Mouse (Mus musculus) thymus, adult 2 months (tissue): ENCODE measurements around the gene Ctsk. TPM values are rescaled to one million over a fixed set of nuclear protein-coding genes. Genes with fewer than 3 reads are reported as not detected.

Experiments used
- DNase-seq: peaks from one replicate; pipeline ENCODE4 v3.0.0; 2021
- H3K27ac ChIP-seq: fragments of 200-500 bp; 2 replicates; pipeline ENCODE4 v1.5.1; 2012; ENCODE audit warnings: low read length, control low read depth; ENCODE audit not compliant: control insufficient read depth, insufficient read depth
- H3K27me3 ChIP-seq: fragments of 200-500 bp; 2 replicates; pipeline ENCODE4 v1.6.1; 2012; ENCODE audit warnings: mild to moderate bottlenecking, low read length, moderate library complexity, mixed read lengths; ENCODE audit not compliant: control insufficient read depth, insufficient read depth
- H3K36me3 ChIP-seq: fragments of 200-500 bp; 2 replicates; pipeline ENCODE4 v1.6.1; 2012; ENCODE audit warnings: mild to moderate bottlenecking, low read length, moderate library complexity; ENCODE audit not compliant: control insufficient read depth, insufficient read depth
- H3K4me1 ChIP-seq: fragments of 200-500 bp; replicated peaks from 2 replicates; pipeline ENCODE4 v1.6.1; 2012; ENCODE audit warnings: low read length; ENCODE audit not compliant: control insufficient read depth, insufficient read depth
- H3K4me3 ChIP-seq: fragments of 200-500 bp; 2 replicates; pipeline ENCODE4 v1.5.1; 2012; ENCODE audit warnings: mild to moderate bottlenecking, low read length, control low read depth, moderate library complexity; ENCODE audit not compliant: control insufficient read depth, insufficient read depth
- CTCF ChIP-seq: fragments of 200-500 bp; IDR thresholded peaks from 2 replicates; pipeline ENCODE4 v1.5.1; 2012; ENCODE audit warnings: mild to moderate bottlenecking, control low read depth, low read length, moderate library complexity, borderline replicate concordance; ENCODE audit not compliant: control insufficient read depth, poor library complexity, insufficient read depth; ENCODE audit errors: extremely low read depth
- POLR2A ChIP-seq: fragments of 200-500 bp; IDR thresholded peaks from 2 replicates; pipeline ENCODE4 v1.6.1; 2012; ENCODE audit warnings: mild to moderate bottlenecking, low read length, control low read depth, moderate library complexity; ENCODE audit not compliant: control insufficient read depth, poor library complexity, insufficient read depth; ENCODE audit errors: extremely low read depth
- WGBS: fragments of 180-500 bp; shearing (Covaris S2); methylation state at CpG from one replicate; pipeline ENCODE4 v1.1.7; 2018; 5-methylcytosine and 5-hydroxymethylcytosine counted together
- polyA plus RNA-seq: library from polyadenylated mRNA; depleted of rRNA; stranded (reverse); fragments of >200 nt; gene quantifications from 2 replicates; pipeline ENCODE4 v1.2.3, GENCODE M21; 2012; rRNA removed

Gene Ctsk
- polyA plus RNA-seq, result 2.0 and 2.5 TPM in 2 replicates

GRCm38 (mm10) chr3:95499024-95499423 lies at the start of gene Ctsk:
Gene Ctsk (plus strand): TSS chr3:95499256.
- Histone ChIP-seq H3K27ac (no peak within 1 kb of the TSS), H3K27me3 (no peaks in the 10 kb centered on the region), H3K4me1 (no peaks in the 10 kb centered on the region), H3K4me3 (no peak within 1 kb of the TSS), H3K36me3 (peaks cover 19% of the 10 kb centered on the region)
- TF ChIP-seq POLR2A, result no peak
- WGBS, result 96% methylated on average over 7 of the region's 7 CpGs
- DNase-seq, result no peak

GRCm38 (mm10) chr3:95450408-95450807 lies 48.6 kb upstream of the Ctsk start:
- H3K4me1 ChIP-seq, result no peaks in the 10 kb centered on the region; the same call in 1 of the 2 replicates
- WGBS, result 69% methylated on average over 1 of the region's 1 CpGs
- H3K4me3 ChIP-seq, result no peak overlapping the region
- peak; percentile 48 for DNase-seq
- peaks cover 20% of the 10 kb centered on the region for H3K36me3 ChIP-seq
- H3K27me3 ChIP-seq, result no peaks in the 10 kb centered on the region
- TF ChIP-seq CTCF (no peak), POLR2A (no peak)
- H3K27ac ChIP-seq, result no peak overlapping the region

- 98% methylated on average over 3 of the region's 3 CpGs for WGBS
- no peak for DNase-seq
- Histone ChIP-seq H3K27me3 (no peaks in the 10 kb centered on the region), H3K36me3 (peaks cover 20% of the 10 kb centered on the region), H3K4me3 (no peak overlapping the region), H3K4me1 (no peaks in the 10 kb centered on the region), H3K27ac (no peak overlapping the region)
- TF ChIP-seq POLR2A (no peak), CTCF (no peak)
These were observed 48.1 kb upstream of the Ctsk start for GRCm38 (mm10) chr3:95450915-95451314.

- DNase-seq, result no peak
- Histone ChIP-seq H3K27me3 (no peaks in the 10 kb centered on the region), H3K36me3 (peaks cover 19% of the 10 kb centered on the region), H3K4me3 (no peak overlapping the region), H3K4me1 (no peaks in the 10 kb centered on the region), H3K27ac (no peak overlapping the region)
- WGBS, result 98% methylated on average over 5 of the region's 5 CpGs
- TF ChIP-seq POLR2A (no peak), CTCF (no peak)
These were observed 42.7 kb upstream of the Ctsk start for GRCm38 (mm10) chr3:95456367-95456766.

GRCm38 (mm10) chr3:95457758-95458157 lies 41.3 kb upstream of the Ctsk start:
- TF ChIP-seq POLR2A (no peak), CTCF (no peak)
- Histone ChIP-seq H3K27me3 (no peaks in the 10 kb centered on the region), H3K4me3 (no peak overlapping the region), H3K36me3 (peaks cover 27% of the 10 kb centered on the region), H3K27ac (no peak overlapping the region), H3K4me1 (no peaks in the 10 kb centered on the region)
- 62% methylated on average over 3 of the region's 3 CpGs for WGBS
- DNase-seq, result no peak

GRCm38 (mm10) chr3:95459381-95459780 lies 39.7 kb upstream of the Ctsk start:
- Histone ChIP-seq H3K36me3 (peaks cover 18% of the 10 kb centered on the region; the same call in 1 of the 2 replicates), H3K27ac (no peak overlapping the region), H3K27me3 (no peaks in the 10 kb centered on the region), H3K4me3 (no peak overlapping the region), H3K4me1 (no peaks in the 10 kb centered on the region)
- DNase-seq, result no peak
- TF ChIP-seq CTCF (no peak), POLR2A (no peak)
- WGBS, result 71% methylated on average over 1 of the region's 1 CpGs

GRCm38 (mm10) chr3:95463852-95464251 lies 35.2 kb upstream of the Ctsk start:
- Histone ChIP-seq H3K27ac (no peak overlapping the region), H3K4me3 (no peak overlapping the region), H3K36me3 (peaks cover 16% of the 10 kb centered on the region), H3K4me1 (peaks cover 7% of the 10 kb centered on the region), H3K27me3 (no peaks in the 10 kb centered on the region)
- DNase-seq, result no peak
- TF ChIP-seq POLR2A, result no peak
- no peak for TF ChIP-seq CTCF
